Mouse (Mus musculus) hindbrain, embryonic 16.5 days (tissue): ENCODE data around the gene Nrde2. TPM values are rescaled to one million over a fixed set of nuclear protein-coding genes. Genes with fewer than 3 reads are reported as not detected.

Experiments
- ATAC-seq: fragments of 200-750 bp; cut with Nextera tagmentation; 2 replicates; pipeline ENCODE4 v1.8.0; 2017; ENCODE audit warnings: moderate TSS enrichment, moderate library complexity
- H3K27ac ChIP-seq: fragments of 300-500 bp; sonication (generic); 2 replicates; pipeline ENCODE4 v1.5.1; 2014; ENCODE audit warnings: low read depth, mild to moderate bottlenecking, control low read depth, low read length, moderate library complexity
- H3K27me3 ChIP-seq: fragments of 300-500 bp; sonication (generic); replicated peaks from 2 replicates; pipeline ENCODE4 v1.6.1; 2014; ENCODE audit warnings: low read length; ENCODE audit not compliant: control insufficient read depth, insufficient read depth
- H3K36me3 ChIP-seq: fragments of 300-500 bp; sonication (generic); 2 replicates; pipeline ENCODE4 v1.6.1; 2014; ENCODE audit warnings: mild to moderate bottlenecking, low read length, moderate library complexity, mixed read lengths; ENCODE audit not compliant: control insufficient read depth, insufficient read depth
- H3K4me1 ChIP-seq: fragments of 300-500 bp; sonication (generic); 2 replicates; pipeline ENCODE4 v1.6.1; 2014; ENCODE audit warnings: low read depth, low read length; ENCODE audit not compliant: control insufficient read depth, insufficient read depth
- H3K4me2 ChIP-seq: fragments of 300-500 bp; sonication (generic); 2 replicates; pipeline ENCODE4 v1.6.1; 2014; ENCODE audit warnings: mild to moderate bottlenecking, low read length, control low read depth, moderate library complexity
- H3K4me3 ChIP-seq: fragments of 300-500 bp; sonication (generic); 2 replicates; pipeline ENCODE4 v1.5.1; 2014; ENCODE audit warnings: mild to moderate bottlenecking, low read length, control low read depth, moderate library complexity
- H3K9ac ChIP-seq: fragments of 300-500 bp; sonication (generic); 2 replicates; pipeline ENCODE4 v1.6.1; 2014; ENCODE audit warnings: low read depth, mild to moderate bottlenecking, control low read depth, low read length, moderate library complexity
- H3K9me3 ChIP-seq: fragments of 300-500 bp; sonication (generic); 2 replicates; pipeline ENCODE4 v1.6.1; 2014; ENCODE audit warnings: mild to moderate bottlenecking, low read length, moderate library complexity; ENCODE audit not compliant: control insufficient read depth
- WGBS: fragments of 180-500 bp; shearing (Covaris S2); extraction: QIAGEN DNeasy Blood & Tissue Kit; methylation state at CpG from one replicate; pipeline ENCODE4 v1.1.7; 2014; 5-methylcytosine and 5-hydroxymethylcytosine counted together
- polyA plus RNA-seq: library from polyadenylated mRNA; unstranded; fragments of >200 nt; fragmentation: Nextera tagmentation; extraction: Ambion mirVana; gene quantifications from 2 replicates; pipeline ENCODE4 v1.2.1, GENCODE M21; 2015

Nrde2 gene
- polyA plus RNA-seq, 1 experiment from 2014 or later = 11.9 TPM

DNA sequence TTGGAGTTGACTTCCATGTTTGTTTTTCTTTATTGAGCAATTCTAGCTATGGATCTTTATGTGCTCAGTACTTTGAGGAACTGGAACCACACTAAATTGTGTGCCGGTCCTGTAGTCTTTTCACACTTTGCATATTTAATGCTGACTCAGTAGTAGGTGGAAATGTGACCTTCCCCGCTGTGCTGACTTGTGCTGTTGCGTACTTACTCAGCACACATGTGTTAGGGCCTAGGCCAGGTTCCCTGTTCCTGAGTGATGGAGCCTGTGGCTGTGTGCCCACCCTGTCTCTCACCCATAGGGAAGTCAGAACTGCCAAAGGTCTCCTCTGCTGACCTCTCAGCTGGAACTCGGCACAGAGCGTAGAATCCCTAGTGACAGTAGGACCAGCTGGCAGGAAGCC is 43.5 kb downstream of the Nrde2 start:
- Histone ChIP-seq H3K27ac (no peak overlapping the region), H3K36me3 (peaks cover 59% of the 10 kb centered on the region), H3K4me1 (peaks cover 7% of the 10 kb centered on the region), H3K9me3 (no peaks in the 10 kb centered on the region), H3K9ac (no peak overlapping the region), H3K27me3 (no peaks in the 10 kb centered on the region), H3K4me3 (no peak overlapping the region), H3K4me2 (no peak overlapping the region)
- no peak for ATAC-seq
- WGBS = 86% methylated on average over 5 of the region's 5 CpGs

DNA sequence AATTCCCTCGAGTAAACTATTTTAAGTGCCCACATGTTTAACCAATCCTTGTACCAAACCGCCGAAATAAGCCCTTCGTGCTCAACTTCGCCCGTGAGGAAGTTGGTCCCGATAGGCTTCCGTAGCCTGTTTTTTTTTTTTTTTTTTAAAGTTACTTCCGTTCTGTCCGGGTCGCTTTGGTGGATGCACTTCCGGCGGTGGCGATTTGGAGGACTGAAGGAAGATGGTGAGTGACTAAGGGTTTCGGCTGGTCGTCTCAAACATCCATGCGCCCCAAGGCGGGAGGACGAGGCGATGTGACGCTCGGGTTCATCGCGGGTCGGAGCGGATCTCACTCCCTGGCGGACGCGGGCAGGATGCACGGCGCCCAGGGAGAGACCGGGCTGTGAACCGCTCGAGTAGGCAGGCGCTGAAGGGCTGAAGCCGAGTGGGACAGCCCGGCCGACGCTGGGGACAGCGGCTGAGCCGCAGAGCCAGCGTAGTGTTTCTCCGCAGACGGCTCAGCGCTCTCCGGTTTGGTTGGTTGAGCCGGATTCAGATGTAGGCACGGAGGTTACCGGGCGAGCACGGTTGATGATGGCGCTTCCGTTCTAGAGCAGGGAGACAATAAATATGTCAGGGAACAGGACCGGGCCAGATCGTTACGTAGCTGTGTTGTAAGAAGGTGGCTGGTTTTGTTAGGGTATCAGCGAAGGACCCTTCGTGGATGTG is 49.3 kb downstream of the Nrde2 start, which contains the start of gene Psmc1:
Psmc1 (plus strand) TSS at position 169 of the 711 bp plus-strand sequence.
- Histone ChIP-seq H3K27ac (peak within 1 kb of the TSS; percentile 83), H3K9ac (peak within 1 kb of the TSS; percentile 76), H3K9me3 (no peaks in the 10 kb centered on the region), H3K36me3 (peaks cover 15% of the 10 kb centered on the region), H3K4me3 (peak within 1 kb of the TSS; percentile 64), H3K4me1 (peaks cover 11% of the 10 kb centered on the region), H3K4me2 (peak within 1 kb of the TSS; percentile 86), H3K27me3 (no peaks in the 10 kb centered on the region)
- peak; percentile 86 for ATAC-seq
- under 1% methylated on average over 58 of the region's 58 CpGs for WGBS

DNA sequence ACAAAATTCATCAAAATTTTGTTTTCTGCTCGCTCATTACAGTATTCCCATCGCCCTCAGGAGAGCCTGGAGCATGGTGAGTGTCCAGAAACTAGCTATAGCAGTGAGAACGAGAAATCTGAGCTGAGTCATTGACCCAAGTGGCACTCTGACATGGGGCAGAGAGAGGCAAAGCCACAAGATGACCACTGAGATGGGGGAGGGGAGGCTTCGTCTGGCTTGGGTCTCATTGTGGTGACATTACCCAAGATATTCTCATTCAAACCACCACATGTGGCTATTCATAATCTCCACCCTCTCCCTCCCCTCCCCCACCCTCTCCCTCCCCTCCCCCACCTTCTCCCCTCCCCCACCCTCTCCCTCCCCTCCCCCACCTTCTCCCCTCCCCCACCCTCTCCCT is 52.0 kb downstream of the Nrde2 start:
- no peak overlapping the region for H3K4me3 ChIP-seq
- H3K27me3 ChIP-seq = no peaks in the 10 kb centered on the region
- no peak overlapping the region for H3K27ac ChIP-seq
- no peaks in the 10 kb centered on the region for H3K9me3 ChIP-seq
- peaks cover 11% of the 10 kb centered on the region for H3K4me1 ChIP-seq
- WGBS = 56% methylated on average over 4 of the region's 4 CpGs
- no peak overlapping the region for H3K9ac ChIP-seq
- no peak for ATAC-seq
- no peaks in the 10 kb centered on the region for H3K36me3 ChIP-seq
- no peak overlapping the region for H3K4me2 ChIP-seq

DNA sequence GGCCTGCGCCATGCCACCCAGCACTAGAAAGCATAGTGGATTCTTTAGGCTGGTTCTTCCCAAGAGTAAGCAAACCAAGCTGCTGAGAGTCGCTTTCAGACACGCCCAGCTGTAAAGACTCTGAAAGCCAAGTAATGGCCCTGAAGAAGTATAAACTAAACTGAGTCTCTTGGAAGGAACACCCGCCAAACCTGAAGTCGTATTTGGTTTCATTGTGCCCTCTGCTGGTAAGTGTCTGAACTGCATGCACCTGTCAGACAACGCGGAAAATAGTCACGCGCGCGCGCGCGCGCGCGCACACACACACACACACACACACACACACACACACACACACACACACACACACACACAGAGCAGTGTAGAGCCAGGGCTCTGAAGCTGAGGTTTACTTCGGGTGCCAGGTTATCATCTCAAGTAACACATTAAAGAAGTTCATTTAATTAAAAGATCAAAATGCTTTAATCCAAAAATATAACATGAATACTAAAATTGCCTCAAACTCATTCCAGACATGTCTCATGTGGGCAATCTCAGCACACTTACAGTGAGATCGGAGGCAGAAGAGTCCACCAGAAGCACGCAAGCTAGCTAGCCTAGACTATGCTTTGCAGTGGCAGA is 53.1 kb downstream of the Nrde2 start:
- no peaks in the 10 kb centered on the region for H3K36me3 ChIP-seq
- no peak overlapping the region for H3K27ac ChIP-seq
- WGBS = 13% methylated on average over 20 of the region's 20 CpGs
- peaks cover 9% of the 10 kb centered on the region for H3K4me1 ChIP-seq
- no peaks in the 10 kb centered on the region for H3K9me3 ChIP-seq
- H3K27me3 ChIP-seq = no peaks in the 10 kb centered on the region
- 0 out of 2 replicates have a peak, but pooled peaks have one; percentile 16 for ATAC-seq
- no peak overlapping the region for H3K9ac ChIP-seq
- no peak overlapping the region for H3K4me3 ChIP-seq
- peak overlapping the region; percentile 30; the same call in 1 of the 2 replicates for H3K4me2 ChIP-seq

DNA sequence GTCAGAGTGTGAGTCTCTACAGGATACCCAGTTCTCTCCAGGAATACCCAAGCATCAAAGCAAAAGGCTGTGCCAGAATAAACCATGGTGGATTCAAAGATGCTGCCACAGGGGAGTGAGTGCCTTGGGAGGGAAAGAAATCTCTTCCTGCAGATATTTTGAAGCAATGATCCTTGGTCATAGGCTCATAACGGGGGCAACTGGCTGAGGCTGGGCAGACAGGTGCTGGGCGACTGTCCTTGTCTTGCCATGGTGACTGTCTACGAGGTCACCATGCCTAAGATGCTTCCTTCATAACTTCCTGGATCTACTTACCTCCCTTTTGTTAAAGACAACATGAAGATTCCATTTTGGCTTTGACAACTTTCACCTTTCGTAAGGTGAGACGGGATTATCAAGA is 54.9 kb downstream of the Nrde2 start:
- no peak for ATAC-seq
- Histone ChIP-seq H3K9ac (no peak overlapping the region), H3K36me3 (no peaks in the 10 kb centered on the region), H3K4me2 (no peak overlapping the region), H3K27ac (no peak overlapping the region), H3K4me3 (no peak overlapping the region), H3K9me3 (no peaks in the 10 kb centered on the region), H3K4me1 (no peaks in the 10 kb centered on the region), H3K27me3 (no peaks in the 10 kb centered on the region)
- 88% methylated on average over 5 of the region's 5 CpGs for WGBS

DNA sequence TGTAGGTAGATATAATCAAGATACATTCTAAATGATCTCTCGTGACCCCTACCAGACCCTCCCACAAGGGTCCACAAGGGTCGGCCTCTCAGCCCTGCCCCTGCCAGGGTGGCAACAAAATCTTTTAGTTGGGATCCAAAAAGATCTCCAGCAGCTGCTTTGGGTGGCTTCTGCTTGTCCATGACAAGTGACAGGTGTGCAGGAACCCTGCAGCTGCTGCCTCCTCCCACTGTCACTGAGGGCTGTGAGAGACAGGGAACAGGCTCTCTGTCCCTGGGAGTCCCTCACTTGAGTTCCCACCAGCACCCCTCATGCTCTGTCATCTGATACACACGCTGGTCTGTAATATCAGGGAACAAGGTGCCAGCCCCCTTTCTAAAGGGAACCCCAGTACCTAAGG is 57.8 kb downstream of the Nrde2 start:
- no peak for ATAC-seq
- H3K27ac ChIP-seq = no peak overlapping the region
- H3K36me3 ChIP-seq = no peaks in the 10 kb centered on the region
- H3K9me3 ChIP-seq = no peaks in the 10 kb centered on the region
- no peak overlapping the region for H3K9ac ChIP-seq
- 75% methylated on average over 3 of the region's 3 CpGs for WGBS
- H3K27me3 ChIP-seq = no peaks in the 10 kb centered on the region
- H3K4me1 ChIP-seq = no peaks in the 10 kb centered on the region
- H3K4me3 ChIP-seq = no peak overlapping the region
- H3K4me2 ChIP-seq = no peak overlapping the region

DNA sequence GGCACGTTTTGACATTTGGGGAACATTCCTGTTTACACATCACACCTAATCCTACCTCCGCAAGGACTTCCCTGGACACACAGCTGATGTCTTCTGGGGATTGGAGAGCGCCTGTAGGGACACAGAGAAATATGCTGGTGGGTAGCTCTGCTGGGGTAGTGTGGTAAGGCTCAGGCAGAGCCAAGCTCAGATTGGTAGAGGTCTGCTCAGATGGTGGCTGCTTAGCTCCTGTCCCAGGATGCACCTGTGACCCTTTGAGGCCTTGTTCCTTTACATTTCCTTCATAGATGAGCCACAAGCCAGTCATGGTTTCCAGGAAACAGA is 58.8 kb downstream of the Nrde2 start:
- H3K9me3 ChIP-seq = no peaks in the 10 kb centered on the region
- ATAC-seq = no peak
- H3K4me2 ChIP-seq = no peak overlapping the region
- H3K36me3 ChIP-seq = no peaks in the 10 kb centered on the region
- no peaks in the 10 kb centered on the region for H3K27me3 ChIP-seq
- H3K4me1 ChIP-seq = no peaks in the 10 kb centered on the region
- no peak overlapping the region for H3K4me3 ChIP-seq
- H3K27ac ChIP-seq = no peak overlapping the region
- no peak overlapping the region for H3K9ac ChIP-seq
- 68% methylated on average over 3 of the region's 3 CpGs for WGBS

DNA sequence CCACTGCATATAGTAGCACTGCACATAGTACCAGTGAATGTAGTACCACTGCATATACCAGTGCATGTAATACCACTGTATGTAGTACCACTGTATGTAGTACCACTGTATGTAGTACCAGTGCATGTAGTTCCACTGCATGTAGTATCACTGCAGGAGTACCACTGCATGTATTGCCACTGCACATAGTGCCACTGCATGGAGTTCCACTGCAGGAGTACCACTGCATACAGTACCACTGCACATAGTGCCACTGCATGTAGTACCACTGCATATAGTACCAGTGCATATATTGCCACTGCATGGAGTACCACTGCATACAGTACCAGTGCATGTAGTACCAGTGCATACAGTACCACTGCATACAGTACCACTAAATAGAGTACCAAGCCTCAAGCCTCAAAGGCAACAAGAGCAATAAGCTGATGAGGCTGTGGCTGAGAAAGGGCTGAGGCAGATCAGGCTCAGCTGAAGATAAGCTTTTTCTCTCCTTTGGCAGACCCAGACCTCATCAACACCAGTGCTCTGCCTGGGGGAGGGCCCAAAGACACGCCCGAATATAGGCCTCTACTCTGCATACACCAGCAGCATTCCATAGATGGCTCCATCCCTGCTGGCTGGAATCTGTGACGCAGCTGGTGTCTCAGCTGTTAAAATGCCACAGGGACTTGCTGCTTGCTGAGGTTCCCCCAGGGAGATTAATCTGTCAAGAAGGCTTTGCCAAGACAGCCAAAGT is 59.3 kb downstream of the Nrde2 start:
- H3K36me3 ChIP-seq = no peaks in the 10 kb centered on the region
- no peak overlapping the region for H3K27ac ChIP-seq
- peak; percentile 30; the same call in 1 of the 2 replicates for ATAC-seq
- H3K27me3 ChIP-seq = no peaks in the 10 kb centered on the region
- H3K4me1 ChIP-seq = no peaks in the 10 kb centered on the region
- H3K4me2 ChIP-seq = no peak overlapping the region
- 55% methylated on average over 3 of the region's 3 CpGs for WGBS
- no peak overlapping the region for H3K9ac ChIP-seq
- H3K9me3 ChIP-seq = no peaks in the 10 kb centered on the region
- no peak overlapping the region for H3K4me3 ChIP-seq

DNA sequence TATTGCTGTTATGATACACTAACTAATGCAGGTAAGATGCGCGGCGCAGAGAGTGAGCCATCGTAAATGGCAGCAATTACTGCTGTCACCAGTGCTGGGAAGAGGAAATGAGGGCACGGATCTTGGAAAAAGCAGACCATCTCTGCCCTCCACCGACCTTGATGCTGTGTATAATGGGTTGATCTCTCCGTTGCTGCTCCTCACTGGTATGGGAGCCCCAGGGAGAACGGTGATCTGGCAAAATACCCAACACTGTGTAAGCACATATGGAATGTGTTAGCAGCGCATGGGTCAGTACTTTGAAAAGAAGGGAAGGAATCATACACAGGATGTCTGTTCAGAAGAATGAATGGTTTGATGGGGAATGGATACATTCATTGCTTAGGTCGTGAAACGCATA is 66.4 kb downstream of the Nrde2 start:
- H3K9me3 ChIP-seq = no peaks in the 10 kb centered on the region
- H3K27ac ChIP-seq = no peak overlapping the region
- H3K4me3 ChIP-seq = no peak overlapping the region
- no peaks in the 10 kb centered on the region for H3K27me3 ChIP-seq
- no peaks in the 10 kb centered on the region for H3K36me3 ChIP-seq
- H3K4me1 ChIP-seq = no peaks in the 10 kb centered on the region
- 82% methylated on average over 11 of the region's 11 CpGs for WGBS
- ATAC-seq = no peak
- no peak overlapping the region for H3K4me2 ChIP-seq
- no peak overlapping the region for H3K9ac ChIP-seq
